Mouse (Mus musculus): ENCODE measurements around the gene Abca16. TPM values are rescaled to one million over a fixed set of nuclear protein-coding genes. Genes with fewer than 3 reads are reported as not detected.

The Abca16 gene
- total RNA-seq (2012; rRNA removed) = 0.54 and 0.74 TPM in 2 replicates

DNA sequence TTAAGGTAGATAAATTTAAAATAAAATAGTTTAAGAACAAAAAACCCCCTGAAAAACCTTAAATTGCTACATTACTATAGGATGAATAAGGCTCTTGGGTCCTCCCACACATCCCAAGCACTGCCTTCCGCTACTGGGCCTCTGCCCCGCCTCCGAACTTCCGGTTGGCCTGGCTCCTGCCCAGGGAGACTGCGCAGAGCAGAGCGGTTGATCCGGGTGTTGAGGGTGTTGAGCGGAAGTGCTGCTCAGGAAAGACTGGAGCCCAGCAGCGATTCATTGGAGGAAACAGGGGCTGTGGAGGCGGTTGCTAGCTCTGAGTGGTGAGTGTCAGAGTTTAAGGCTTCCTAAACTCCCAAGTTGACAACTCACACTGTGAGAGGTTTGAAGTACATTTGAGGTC, at the start of gene Abca16:
Abca16 (plus strand) TSS at position 201 of the 400 bp plus-strand sequence.
- Histone ChIP-seq H3K27ac (ENCODE audit: insufficient read depth, low read depth, low read length, poor library complexity, severe bottlenecking) (no peak within 1 kb of the TSS), H3K36me3 (ENCODE audit: control insufficient read depth, insufficient read depth, low read length, poor library complexity, severe bottlenecking) (no peaks in the 10 kb centered on the region), H3K9ac (ENCODE audit: insufficient read depth, low read depth, low read length, poor library complexity, severe bottlenecking) (no peak within 1 kb of the TSS), H3K4me1 (ENCODE audit: control insufficient read depth in 2 of 2, insufficient read depth in 2 of 2, low read length in 2 of 2, poor library complexity in 1 of 2) (no peaks in the 10 kb centered on the region), H3K4me3 (ENCODE audit: insufficient read depth in 1 of 2, low read depth in 1 of 2, low read length in 2 of 2, poor library complexity in 1 of 2, severe bottlenecking in 1 of 2) (peak within 1 kb of the TSS in 1 of 2 experiments; percentile 31; a peak in 2 of 4 replicates), H3K9me3 (ENCODE audit: control insufficient read depth, insufficient read depth, low read depth, low read length) (no peaks in the 10 kb centered on the region)
- DNase-seq (ENCODE audit: low read depth, low spot score) = peak; percentile 25
- in situ Hi-C loops (cut with MboI; ENCODE audit: low sequenced_read_pairs in 2 of 2, unreplicated experiment in 2 of 2) = no loop called here
- TF ChIP-seq CHD2 (IDR thresholded peaks at IDR 0.05; ENCODE audit: low read depth, low read length) (no peak), ZC3H11A (IDR thresholded peaks at IDR 0.05; ENCODE audit: borderline replicate concordance, low read depth, low read length) (no peak), HCFC1 (IDR thresholded peaks at IDR 0.05; ENCODE audit: borderline replicate concordance, insufficient read depth, low read length) (no peak), ZNF384 (IDR thresholded peaks at IDR 0.05; ENCODE audit: low read depth, low read length) (0 out of 2 replicates have a peak, but pooled peaks have one; percentile 1)

DNA sequence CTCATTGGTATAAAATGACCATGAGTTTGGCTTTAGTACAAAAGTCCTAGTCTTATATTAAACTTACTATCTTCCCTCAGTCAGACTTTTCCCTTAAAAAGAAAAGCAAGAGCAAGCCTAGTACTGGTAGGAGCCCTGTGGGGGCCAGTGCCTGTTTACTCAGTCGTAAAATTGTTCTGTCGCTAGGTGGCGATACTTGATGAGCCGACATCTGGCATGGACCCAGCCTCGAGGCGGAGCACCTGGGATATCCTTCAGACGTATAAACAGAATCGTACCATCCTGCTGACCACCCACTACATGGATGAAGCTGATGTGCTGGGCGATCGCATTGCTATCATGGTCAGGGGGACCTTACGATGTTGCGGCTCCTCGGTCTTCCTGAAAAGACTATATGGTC, 48.3 kb upstream of the Abca16 start:
- H3K9ac ChIP-seq (ENCODE audit: insufficient read depth, low read depth, low read length, poor library complexity, severe bottlenecking) = no peak overlapping the region
- no peak for TF ChIP-seq ZC3H11A (IDR thresholded peaks at IDR 0.05; ENCODE audit: borderline replicate concordance, low read depth, low read length)
- TF ChIP-seq ZNF384 (IDR thresholded peaks at IDR 0.05; ENCODE audit: low read depth, low read length) = no peak
- no peak for TF ChIP-seq HCFC1 (IDR thresholded peaks at IDR 0.05; ENCODE audit: borderline replicate concordance, insufficient read depth, low read length)
- TF ChIP-seq MAFK (IDR thresholded peaks at IDR 0.05; ENCODE audit: insufficient read depth, low read depth, low read length) = no peak
- TF ChIP-seq CHD2 (IDR thresholded peaks at IDR 0.05; ENCODE audit: low read depth, low read length) = no peak
- no peaks in the 10 kb centered on the region for H3K4me1 ChIP-seq (ENCODE audit: control insufficient read depth in 2 of 2, insufficient read depth in 2 of 2, low read length in 2 of 2, poor library complexity in 1 of 2)
- in situ Hi-C loops (cut with MboI; ENCODE audit: low sequenced_read_pairs in 2 of 2, unreplicated experiment in 2 of 2) = no loop called here
- no peaks in the 10 kb centered on the region for H3K36me3 ChIP-seq (ENCODE audit: control insufficient read depth, insufficient read depth, low read length, poor library complexity, severe bottlenecking)
- DNase-seq (ENCODE audit: low read depth, low spot score) = peak; percentile 54
- no peaks in the 10 kb centered on the region for H3K9me3 ChIP-seq (ENCODE audit: control insufficient read depth, insufficient read depth, low read depth, low read length)
- no peak overlapping the region for H3K4me3 ChIP-seq (ENCODE audit: insufficient read depth in 1 of 2, low read depth in 1 of 2, low read length in 2 of 2, poor library complexity in 1 of 2, severe bottlenecking in 1 of 2)
- H3K27ac ChIP-seq (ENCODE audit: insufficient read depth, low read depth, low read length, poor library complexity, severe bottlenecking) = no peak overlapping the region

GRCm38 (mm10) chr7:120412391-120412790, 2.9 kb downstream of the Abca16 start:
- in situ Hi-C loops (cut with MboI; ENCODE audit: low sequenced_read_pairs in 2 of 2, unreplicated experiment in 2 of 2) = no loop called here
- no peak for DNase-seq (ENCODE audit: low read depth, low spot score)
- H3K4me1 ChIP-seq (ENCODE audit: control insufficient read depth in 2 of 2, insufficient read depth in 2 of 2, low read length in 2 of 2, poor library complexity in 1 of 2) = no peaks in the 10 kb centered on the region
- H3K9ac ChIP-seq (ENCODE audit: insufficient read depth, low read depth, low read length, poor library complexity, severe bottlenecking) = no peak overlapping the region
- no peak overlapping the region for H3K4me3 ChIP-seq (ENCODE audit: insufficient read depth in 1 of 2, low read depth in 1 of 2, low read length in 2 of 2, poor library complexity in 1 of 2, severe bottlenecking in 1 of 2)
- TF ChIP-seq CHD2 (IDR thresholded peaks at IDR 0.05; ENCODE audit: low read depth, low read length) (no peak), MAFK (IDR thresholded peaks at IDR 0.05; ENCODE audit: insufficient read depth, low read depth, low read length) (no peak), ZNF384 (IDR thresholded peaks at IDR 0.05; ENCODE audit: low read depth, low read length) (no peak), HCFC1 (IDR thresholded peaks at IDR 0.05; ENCODE audit: borderline replicate concordance, insufficient read depth, low read length) (no peak), ZC3H11A (IDR thresholded peaks at IDR 0.05; ENCODE audit: borderline replicate concordance, low read depth, low read length) (no peak)
- H3K36me3 ChIP-seq (ENCODE audit: control insufficient read depth, insufficient read depth, low read length, poor library complexity, severe bottlenecking) = no peaks in the 10 kb centered on the region
- H3K27ac ChIP-seq (ENCODE audit: insufficient read depth, low read depth, low read length, poor library complexity, severe bottlenecking) = no peak overlapping the region
- H3K9me3 ChIP-seq (ENCODE audit: control insufficient read depth, insufficient read depth, low read depth, low read length) = no peaks in the 10 kb centered on the region

GRCm38 (mm10) chr7:120426625-120427024, 17.2 kb downstream of the Abca16 start:
- no peaks in the 10 kb centered on the region for H3K36me3 ChIP-seq (ENCODE audit: control insufficient read depth, insufficient read depth, low read length, poor library complexity, severe bottlenecking)
- H3K4me1 ChIP-seq (ENCODE audit: control insufficient read depth in 2 of 2, insufficient read depth in 2 of 2, low read length in 2 of 2, poor library complexity in 1 of 2) = no peaks in the 10 kb centered on the region
- no peak for TF ChIP-seq CHD2 (IDR thresholded peaks at IDR 0.05; ENCODE audit: low read depth, low read length)
- no peak for TF ChIP-seq ZC3H11A (IDR thresholded peaks at IDR 0.05; ENCODE audit: borderline replicate concordance, low read depth, low read length)
- no peak for TF ChIP-seq MAFK (IDR thresholded peaks at IDR 0.05; ENCODE audit: insufficient read depth, low read depth, low read length)
- no peak for TF ChIP-seq ZNF384 (IDR thresholded peaks at IDR 0.05; ENCODE audit: low read depth, low read length)
- no peak for TF ChIP-seq HCFC1 (IDR thresholded peaks at IDR 0.05; ENCODE audit: borderline replicate concordance, insufficient read depth, low read length)
- no peak overlapping the region for H3K9ac ChIP-seq (ENCODE audit: insufficient read depth, low read depth, low read length, poor library complexity, severe bottlenecking)
- no peaks in the 10 kb centered on the region for H3K9me3 ChIP-seq (ENCODE audit: control insufficient read depth, insufficient read depth, low read depth, low read length)
- peak; percentile 20 for DNase-seq (ENCODE audit: low read depth, low spot score)
- no peak overlapping the region for H3K27ac ChIP-seq (ENCODE audit: insufficient read depth, low read depth, low read length, poor library complexity, severe bottlenecking)
- in situ Hi-C loops (cut with MboI; ENCODE audit: low sequenced_read_pairs in 2 of 2, unreplicated experiment in 2 of 2) = no loop called here
- no peak overlapping the region for H3K4me3 ChIP-seq (ENCODE audit: insufficient read depth in 1 of 2, low read depth in 1 of 2, low read length in 2 of 2, poor library complexity in 1 of 2, severe bottlenecking in 1 of 2)

DNA sequence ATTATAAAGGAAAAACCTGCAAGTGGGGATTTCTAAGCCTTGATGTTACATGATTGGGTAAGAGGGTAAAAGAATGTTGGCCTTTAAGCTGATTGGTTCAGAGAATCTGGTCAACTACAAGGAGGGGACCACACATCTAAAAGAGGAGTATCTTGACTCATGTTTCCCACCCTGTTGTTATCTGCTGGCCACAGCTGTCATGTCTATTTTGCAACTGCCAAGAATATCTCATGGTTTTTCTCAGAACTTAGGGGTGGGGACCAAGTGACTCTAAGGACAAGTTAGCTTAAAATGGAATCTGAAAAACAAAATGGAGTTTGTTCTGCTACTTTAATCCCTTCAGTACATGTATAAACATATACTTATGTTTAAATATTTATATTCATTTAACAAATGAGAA, 22.0 kb downstream of the Abca16 start:
- Histone ChIP-seq H3K4me1 (ENCODE audit: control insufficient read depth in 2 of 2, insufficient read depth in 2 of 2, low read length in 2 of 2, poor library complexity in 1 of 2) (no peaks in the 10 kb centered on the region), H3K27ac (ENCODE audit: insufficient read depth, low read depth, low read length, poor library complexity, severe bottlenecking) (no peak overlapping the region), H3K9me3 (ENCODE audit: control insufficient read depth, insufficient read depth, low read depth, low read length) (no peaks in the 10 kb centered on the region), H3K36me3 (ENCODE audit: control insufficient read depth, insufficient read depth, low read length, poor library complexity, severe bottlenecking) (no peaks in the 10 kb centered on the region), H3K9ac (ENCODE audit: insufficient read depth, low read depth, low read length, poor library complexity, severe bottlenecking) (no peak overlapping the region), H3K4me3 (ENCODE audit: insufficient read depth in 1 of 2, low read depth in 1 of 2, low read length in 2 of 2, poor library complexity in 1 of 2, severe bottlenecking in 1 of 2) (no peak overlapping the region)
- TF ChIP-seq ZC3H11A (IDR thresholded peaks at IDR 0.05; ENCODE audit: borderline replicate concordance, low read depth, low read length) (no peak), CHD2 (IDR thresholded peaks at IDR 0.05; ENCODE audit: low read depth, low read length) (no peak)
- no peak for DNase-seq (ENCODE audit: low read depth, low spot score)
- in situ Hi-C loops (cut with MboI; ENCODE audit: low sequenced_read_pairs in 2 of 2, unreplicated experiment in 2 of 2) = no loop called here

All from ES-E14 (cell line).